Mouse (Mus musculus): Measurements from ENCODE around the gene Amigo1. TPM values are rescaled to one million over a fixed set of nuclear protein-coding genes. Genes with fewer than 3 reads are reported as not detected.
"Not testable (repeated sequence)": the region's sequence is repeated elsewhere in the genome, so short reads cannot be mapped to it uniquely, and the experiment has no call there.

Gene Amigo1
- polyA plus RNA-seq, 1 experiment from 2014 or later = 3.0 TPM

DNA sequence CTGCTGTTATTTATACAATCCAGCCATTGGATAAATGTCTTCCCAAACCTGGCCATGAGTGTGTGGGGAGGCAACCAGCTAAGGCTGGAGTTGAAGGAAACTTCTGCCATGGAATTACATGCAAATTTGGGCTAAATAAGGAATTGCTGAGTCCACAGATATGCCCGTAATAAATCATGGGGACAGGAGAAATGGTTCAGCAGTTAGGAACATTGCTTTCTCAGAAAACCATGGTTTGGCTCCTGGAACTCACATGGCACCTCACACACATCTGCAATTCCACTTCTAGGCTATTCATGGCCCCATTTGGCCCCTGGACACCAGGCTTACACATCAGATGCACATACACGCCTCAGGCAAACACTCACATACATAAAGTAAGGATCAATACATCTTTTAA, 41.4 kb downstream of the Amigo1 start:
- WGBS = 73% methylated on average over 2 of the region's 2 CpGs
- Histone ChIP-seq H3K27ac (no peak overlapping the region), H3K4me3 (no peak overlapping the region), H3K9me3 (replicated peaks) (no peaks in the 10 kb centered on the region), H3K27me3 (ENCODE audit: low read depth, poor library complexity, severe bottlenecking) (peaks cover 68% of the 10 kb centered on the region), H3K36me3 (no peaks in the 10 kb centered on the region), H3K4me1 (peaks cover 13% of the 10 kb centered on the region)
- DNase-seq (ENCODE audit: low spot score) = no peak

DNA sequence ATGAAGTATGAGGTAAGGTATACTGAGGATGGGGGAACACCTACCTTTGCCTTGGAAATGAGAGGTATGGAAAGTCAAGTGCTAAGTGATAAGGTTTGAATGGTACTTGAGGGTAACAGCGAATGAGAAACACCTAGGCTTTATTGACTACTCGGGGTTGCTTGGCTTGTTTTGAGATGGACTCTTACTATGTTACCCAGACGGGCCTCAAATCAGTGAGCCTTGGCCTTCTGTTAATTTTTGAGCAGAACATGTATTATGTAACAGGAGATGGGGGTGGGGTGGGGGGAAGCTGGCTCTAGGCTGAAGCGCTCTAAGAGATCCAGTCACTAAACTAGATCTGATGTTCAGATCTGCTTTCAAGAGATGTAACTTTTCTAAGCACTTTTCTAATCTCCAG, 45.5 kb downstream of the Amigo1 start:
- H3K4me3 ChIP-seq = no peak overlapping the region
- 84% methylated on average over 4 of the region's 4 CpGs for WGBS
- DNase-seq (ENCODE audit: low spot score) = no peak
- no peaks in the 10 kb centered on the region for H3K36me3 ChIP-seq
- H3K9me3 ChIP-seq (replicated peaks) = no peaks in the 10 kb centered on the region
- H3K27ac ChIP-seq = no peak overlapping the region
- H3K4me1 ChIP-seq = peaks cover 2% of the 10 kb centered on the region
- H3K27me3 ChIP-seq (ENCODE audit: low read depth, poor library complexity, severe bottlenecking) = peaks cover 26% of the 10 kb centered on the region

DNA sequence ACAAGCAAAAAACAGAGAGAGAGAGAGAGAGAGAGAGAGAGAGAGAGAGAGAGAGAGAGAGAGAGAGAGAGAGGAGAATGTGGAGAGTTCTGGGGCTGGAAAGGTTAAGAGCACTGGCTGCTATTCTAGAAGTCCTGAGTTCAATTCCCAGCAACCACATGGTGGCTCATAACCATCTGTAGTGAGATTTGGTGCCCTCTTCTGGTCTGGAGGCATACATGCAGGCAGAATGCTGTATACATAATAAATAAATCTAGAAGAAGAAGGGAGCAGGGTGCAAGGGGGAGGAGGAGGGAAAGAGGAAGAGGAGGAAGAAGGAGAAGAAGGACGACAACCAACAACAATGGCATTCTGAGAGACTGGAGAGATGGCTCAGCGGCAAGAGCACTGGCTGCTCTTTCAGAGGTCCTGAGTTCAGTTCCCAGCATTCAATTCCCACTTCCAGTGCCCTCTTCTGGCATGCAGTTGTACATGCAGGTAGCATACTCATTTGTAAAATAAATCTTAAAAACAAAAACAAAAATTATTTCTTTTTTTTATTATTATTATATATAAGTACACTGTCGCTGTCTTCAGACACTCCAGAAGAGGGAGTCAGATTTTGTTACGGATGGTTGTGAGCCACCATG, 51.5 kb downstream of the Amigo1 start:
- WGBS = 85% methylated on average over 4 of the region's 4 CpGs
- not testable (repeated sequence) for H3K4me1 ChIP-seq; DNase-seq (ENCODE audit: low spot score); H3K36me3 ChIP-seq; H3K4me3 ChIP-seq; H3K9me3 ChIP-seq (replicated peaks); H3K27ac ChIP-seq; H3K27me3 ChIP-seq (ENCODE audit: low read depth, poor library complexity, severe bottlenecking)

DNA sequence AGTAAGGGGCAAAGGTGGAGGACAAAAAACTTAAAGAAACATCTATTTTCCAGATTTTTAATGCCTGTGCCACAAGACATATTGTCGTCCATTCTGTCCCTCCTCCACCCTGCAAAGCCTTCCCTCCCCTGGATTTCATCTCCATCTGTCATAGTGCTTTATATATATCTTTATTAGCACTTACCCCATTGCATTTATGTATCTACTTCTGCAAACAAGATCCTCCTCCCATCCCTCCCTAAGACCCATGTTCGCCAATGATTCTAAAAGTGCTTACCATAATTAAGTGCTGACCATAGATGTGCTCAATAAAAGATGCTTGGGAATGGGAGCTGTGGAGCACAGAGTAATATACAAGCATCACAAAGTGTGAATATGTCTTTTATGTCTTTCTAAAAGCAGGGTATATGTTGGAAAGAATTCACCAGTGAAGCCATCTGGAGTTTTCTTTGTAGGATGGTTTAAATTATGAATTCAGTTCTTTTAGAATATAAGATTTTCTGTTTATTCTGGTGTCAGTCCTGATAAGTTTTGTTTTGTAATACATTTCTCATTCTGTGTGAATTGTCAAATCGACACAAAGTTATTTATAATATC, 55.2 kb downstream of the Amigo1 start:
- no peaks in the 10 kb centered on the region for H3K4me1 ChIP-seq
- 95% methylated on average over 3 of the region's 3 CpGs for WGBS
- H3K27me3 ChIP-seq (ENCODE audit: low read depth, poor library complexity, severe bottlenecking) = no peaks in the 10 kb centered on the region
- H3K4me3 ChIP-seq = no peak overlapping the region
- H3K27ac ChIP-seq = no peak overlapping the region
- no peaks in the 10 kb centered on the region for H3K36me3 ChIP-seq
- DNase-seq (ENCODE audit: low spot score) = no peak
- no peaks in the 10 kb centered on the region for H3K9me3 ChIP-seq (replicated peaks)

Other genes with a start within 250 kb of the Amigo1 start
- gene Gstm6, start 242.6 kb upstream of the Amigo1 start, polyA plus RNA-seq (2016; fragmentation: Nextera tagmentation; extraction: Ambion mirVana) = 1.8 and 3.6 TPM in 2 replicates
- gene Gstm3, start 217.1 kb upstream of the Amigo1 start, polyA plus RNA-seq (2016; fragmentation: Nextera tagmentation; extraction: Ambion mirVana) = not detected in 2 replicates
- 19.1 and 26.1 TPM in 2 replicates for gene Gstm2, start 199.9 kb upstream of the Amigo1 start, polyA plus RNA-seq (2016; fragmentation: Nextera tagmentation; extraction: Ambion mirVana)
- gene Gstm1, start 168.4 kb upstream of the Amigo1 start, polyA plus RNA-seq (2016; fragmentation: Nextera tagmentation; extraction: Ambion mirVana) = 27.5 and 27.8 TPM in 2 replicates
- gene Gstm4, start 141.4 kb upstream of the Amigo1 start, polyA plus RNA-seq (2016; fragmentation: Nextera tagmentation; extraction: Ambion mirVana) = 11.6 and 15.1 TPM in 2 replicates
- gene Ampd2, start 99.7 kb upstream of the Amigo1 start, polyA plus RNA-seq (2016; fragmentation: Nextera tagmentation; extraction: Ambion mirVana) = 68.8 and 69.7 TPM in 2 replicates
- 1.6 and 2.4 TPM in 2 replicates for gene Gnat2, start 93.5 kb upstream of the Amigo1 start, polyA plus RNA-seq (2016; fragmentation: Nextera tagmentation; extraction: Ambion mirVana)
- gene Gnai3, start 40.2 kb upstream of the Amigo1 start, polyA plus RNA-seq (2016; fragmentation: Nextera tagmentation; extraction: Ambion mirVana) = 178 and 197 TPM in 2 replicates
- gene Gpr61, start 31.5 kb upstream of the Amigo1 start, polyA plus RNA-seq (2016; fragmentation: Nextera tagmentation; extraction: Ambion mirVana) = 0.08 TPM in 1 of 2 replicates, not detected in the other
- 1.6 and 2.1 TPM in 2 replicates for gene Cyb561d1, start 14.9 kb downstream of the Amigo1 start, polyA plus RNA-seq (2016; fragmentation: Nextera tagmentation; extraction: Ambion mirVana)
- gene Atxn7l2, start 24.6 kb downstream of the Amigo1 start, polyA plus RNA-seq (2016; fragmentation: Nextera tagmentation; extraction: Ambion mirVana) = 23.3 and 25.7 TPM in 2 replicates
- 0.23 and 0.56 TPM in 2 replicates for gene Sypl2, start 40.3 kb downstream of the Amigo1 start, polyA plus RNA-seq (2016; fragmentation: Nextera tagmentation; extraction: Ambion mirVana)
- gene Psma5, start 70.6 kb downstream of the Amigo1 start, polyA plus RNA-seq (2016; fragmentation: Nextera tagmentation; extraction: Ambion mirVana) = 374 and 403 TPM in 2 replicates
- 9.4 and 12.1 TPM in 2 replicates for gene Sort1, start 97.7 kb downstream of the Amigo1 start, polyA plus RNA-seq (2016; fragmentation: Nextera tagmentation; extraction: Ambion mirVana)
- 0.15 TPM in 1 of 2 replicates, not detected in the other for gene Mybphl, start 178.6 kb downstream of the Amigo1 start, polyA plus RNA-seq (2016; fragmentation: Nextera tagmentation; extraction: Ambion mirVana)
- 96.6 and 100 TPM in 2 replicates for gene Psrc1, start 197.5 kb downstream of the Amigo1 start, polyA plus RNA-seq (2016; fragmentation: Nextera tagmentation; extraction: Ambion mirVana)
- 4.0 and 4.4 TPM in 2 replicates for gene Celsr2, start 229.2 kb downstream of the Amigo1 start, polyA plus RNA-seq (2016; fragmentation: Nextera tagmentation; extraction: Ambion mirVana)